Mouse (Mus musculus) gastrocnemius, adult 18-20 months (tissue): ENCODE data around the gene Umad1. TPM values are rescaled to one million over a fixed set of nuclear protein-coding genes. Genes with fewer than 3 reads are reported as not detected.

Experiments used
- DNase-seq: peaks from one replicate; pipeline ENCODE4 v3.0.0; 2021; ENCODE audit warnings: low spot score
- long read RNA-seq, 2 experiments: library from polyadenylated mRNA; stranded (forward); transcript quantifications; one replicate each; pipeline ENCODE4 v2.0.0; 2021
- total RNA-seq, 2 experiments: library from RNA; stranded (reverse); gene quantifications; 2 replicates each; pipeline ENCODE4 v1.2.3; 2021

Umad1 gene
- total RNA-seq = 10 to 100 TPM; 12.1 to 16.1 TPM
- long read RNA-seq, experiment 1, transcript Umad1-204 (4 exons, 2,025 nt) = major isoform, 15 of 16 reads
- long read RNA-seq, experiment 1, partial matches to known transcripts = 0 of 16 reads
- long read RNA-seq, experiment 1, other reads (novel, unspliced or antisense) = 1 of 16 reads
- long read RNA-seq, experiment 2, transcript Umad1-204 (4 exons, 2,025 nt) = major isoform, 15 of 18 reads
- long read RNA-seq, experiment 2, partial matches to known transcripts = 0 of 18 reads
- long read RNA-seq, experiment 2, other reads (novel, unspliced or antisense) = 1 of 18 reads

DNA sequence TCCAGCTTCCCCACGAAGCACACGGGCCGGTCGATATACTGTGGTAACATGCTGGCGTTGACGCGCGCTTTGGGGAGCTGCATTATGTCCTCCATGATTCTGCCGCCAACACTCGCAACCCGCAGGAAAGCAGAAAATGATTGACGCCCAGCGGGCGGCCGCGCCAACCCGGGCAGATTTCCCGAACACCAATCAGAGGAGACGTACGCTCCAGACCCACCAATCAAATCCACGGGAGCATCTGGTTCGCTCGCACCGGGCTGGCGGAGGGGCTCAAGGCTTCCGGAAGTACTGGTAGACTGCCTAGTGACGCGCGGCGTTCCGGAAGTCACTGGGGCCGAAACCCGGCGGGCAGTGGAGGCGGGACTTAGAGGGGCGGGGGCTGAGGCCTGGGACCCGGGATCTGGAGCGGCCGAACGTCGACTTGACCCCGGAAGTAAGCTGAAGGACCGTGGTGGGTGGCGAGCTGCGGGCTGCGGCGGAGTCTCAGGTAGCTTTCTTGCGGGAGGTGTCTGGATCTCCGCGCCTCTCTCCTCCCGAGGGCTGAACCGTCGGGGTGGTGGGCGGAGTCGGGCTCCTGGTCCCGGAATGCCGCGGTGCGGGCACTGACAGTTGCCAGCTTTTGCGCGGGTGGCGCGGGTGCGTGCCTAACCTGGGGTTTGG is at the start of gene Umad1, which contains the start of the genes Rpa3 and Gm45062:
Gene Umad1 (plus strand): TSS at position 285 of the 663 bp plus-strand sequence.
Gene Rpa3 (minus strand): TSS at position 170 of the 663 bp plus-strand sequence.
Gene Gm45062 (plus strand): TSS at position 447 of the 663 bp plus-strand sequence.
- DNase-seq = peak; percentile 98

DNA sequence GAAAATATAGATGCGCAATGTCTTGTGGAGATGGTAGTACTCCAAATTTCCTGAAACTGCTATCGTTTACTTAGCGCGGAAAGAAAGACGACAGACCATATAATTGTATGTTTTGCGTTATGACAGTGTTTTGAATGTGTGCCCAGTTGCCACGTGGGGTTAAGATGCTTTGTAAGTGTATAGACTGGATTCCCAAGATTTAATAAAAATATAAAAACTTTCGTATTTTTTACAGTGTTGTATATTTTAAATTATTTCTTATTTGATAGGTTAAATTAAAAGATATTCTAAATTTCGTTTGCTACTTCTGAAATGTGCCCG is 49.3 kb upstream of the Umad1 start:
- DNase-seq = no peak

DNA sequence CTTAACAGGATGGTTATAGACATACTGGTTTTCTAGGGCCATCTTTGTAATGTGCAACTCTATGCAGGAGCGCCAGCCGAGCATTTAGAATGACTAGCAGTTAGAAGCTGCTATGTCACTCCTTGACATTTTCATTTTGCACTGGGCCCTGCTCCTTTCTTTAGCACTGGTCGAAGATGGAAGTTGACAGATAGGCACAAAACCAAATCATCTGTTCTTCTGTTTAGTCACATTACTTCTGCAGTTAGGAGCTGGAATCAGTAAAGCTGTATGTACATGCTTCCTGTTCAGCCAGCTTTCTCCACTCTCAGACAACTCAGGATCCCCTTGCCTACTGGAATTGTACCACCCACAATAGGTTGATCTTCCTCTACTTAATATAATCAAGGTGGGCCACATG is 48.4 kb upstream of the Umad1 start:
- DNase-seq = no peak

DNA sequence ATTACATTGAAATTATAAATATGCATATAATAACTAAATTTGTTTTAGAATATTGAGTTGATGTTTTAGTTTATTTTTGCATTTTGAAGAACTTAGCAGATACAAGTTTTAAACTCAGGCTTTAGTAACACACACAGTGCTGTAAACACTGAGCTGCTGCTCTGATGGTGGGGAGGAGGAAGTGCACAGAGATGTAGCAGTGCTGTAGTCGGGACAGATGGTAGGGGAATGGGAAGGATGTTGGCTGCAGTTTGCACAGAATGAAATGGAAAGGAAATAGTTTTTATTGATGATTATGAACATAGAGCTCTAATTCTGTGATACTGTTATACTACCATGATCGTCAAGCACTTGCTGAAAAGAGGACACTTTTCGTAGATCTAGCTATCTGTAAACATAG is 32.1 kb upstream of the Umad1 start:
- no peak for DNase-seq

DNA sequence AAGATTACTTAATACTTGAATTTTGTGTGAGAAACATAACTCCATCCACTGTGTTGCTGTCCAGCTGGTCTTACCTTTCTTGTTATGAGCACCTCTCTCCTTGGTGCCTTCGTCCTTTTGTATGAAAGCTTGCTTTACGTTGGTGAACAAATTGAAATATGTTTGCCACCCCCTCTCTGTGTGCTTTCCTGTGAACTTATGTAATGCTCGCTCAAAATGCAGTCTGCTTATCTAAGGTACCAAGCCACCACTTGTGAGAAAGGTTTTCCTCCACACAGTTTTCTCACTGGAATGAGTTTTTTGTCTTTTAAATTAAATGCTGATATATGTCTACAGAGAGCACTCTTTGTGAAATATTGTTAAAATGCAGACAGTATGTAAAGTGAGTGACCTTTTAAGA is 30.5 kb upstream of the Umad1 start:
- no peak for DNase-seq

DNA sequence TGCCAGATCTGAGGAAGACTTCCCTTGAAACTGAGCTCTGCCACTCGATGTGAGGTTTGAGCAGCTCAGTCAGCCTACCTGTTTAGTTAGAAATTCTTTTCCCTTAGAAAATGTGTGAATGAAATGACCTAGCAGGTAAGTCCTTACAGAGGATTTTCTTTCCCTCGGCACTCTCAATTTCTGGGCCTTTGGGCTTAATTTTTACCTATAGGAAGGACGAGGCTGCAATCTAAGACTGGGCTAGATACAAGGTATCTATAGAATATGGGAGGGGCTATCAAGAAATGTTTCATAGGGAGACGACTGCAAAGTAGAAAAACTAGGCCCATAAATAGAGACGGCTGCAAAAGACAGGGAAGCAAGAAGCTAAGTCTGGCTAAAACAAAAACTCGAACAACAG is 772 bp upstream of the Umad1 start:
- DNase-seq = no peak

DNA sequence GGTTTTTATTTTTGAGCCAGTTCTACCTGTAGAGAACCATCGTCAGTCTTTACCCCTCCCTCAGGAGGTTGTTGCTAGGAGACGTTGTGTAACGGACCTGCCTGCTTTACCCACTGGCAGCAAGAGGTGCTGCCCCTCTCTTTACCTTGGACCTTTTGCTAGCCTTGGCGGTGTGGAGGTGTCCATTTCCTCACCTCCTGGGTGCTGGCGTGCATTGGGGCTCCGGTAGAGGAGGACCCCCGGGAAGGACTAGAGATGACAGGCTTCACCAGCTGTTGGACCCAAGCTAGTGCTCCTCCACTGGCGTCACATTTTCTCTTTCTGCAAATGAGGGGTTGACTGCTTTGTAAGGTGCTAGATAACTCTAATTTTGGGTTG is 568 bp downstream of the Umad1 start:
- peak; percentile 8 for DNase-seq

DNA sequence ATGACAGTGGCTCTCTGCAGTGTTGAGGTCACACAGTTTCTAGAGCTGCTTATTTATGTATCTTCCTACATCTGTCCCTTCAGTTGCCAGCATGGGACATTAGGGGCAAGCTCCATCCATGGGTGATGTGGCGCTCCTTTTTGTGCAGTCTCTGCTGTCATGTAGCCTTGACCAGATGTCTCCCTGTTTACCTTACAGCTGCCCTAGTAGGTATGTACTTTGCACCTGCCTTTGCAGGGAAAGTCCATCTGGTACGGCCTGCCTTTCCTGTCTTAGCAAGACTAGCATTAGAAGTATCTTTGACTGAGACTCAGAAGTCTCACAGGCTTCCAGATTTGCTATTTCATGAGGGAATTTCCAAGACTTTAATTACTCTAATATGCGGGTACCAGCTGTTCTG is 12.0 kb downstream of the Umad1 start:
- no peak for DNase-seq

DNA sequence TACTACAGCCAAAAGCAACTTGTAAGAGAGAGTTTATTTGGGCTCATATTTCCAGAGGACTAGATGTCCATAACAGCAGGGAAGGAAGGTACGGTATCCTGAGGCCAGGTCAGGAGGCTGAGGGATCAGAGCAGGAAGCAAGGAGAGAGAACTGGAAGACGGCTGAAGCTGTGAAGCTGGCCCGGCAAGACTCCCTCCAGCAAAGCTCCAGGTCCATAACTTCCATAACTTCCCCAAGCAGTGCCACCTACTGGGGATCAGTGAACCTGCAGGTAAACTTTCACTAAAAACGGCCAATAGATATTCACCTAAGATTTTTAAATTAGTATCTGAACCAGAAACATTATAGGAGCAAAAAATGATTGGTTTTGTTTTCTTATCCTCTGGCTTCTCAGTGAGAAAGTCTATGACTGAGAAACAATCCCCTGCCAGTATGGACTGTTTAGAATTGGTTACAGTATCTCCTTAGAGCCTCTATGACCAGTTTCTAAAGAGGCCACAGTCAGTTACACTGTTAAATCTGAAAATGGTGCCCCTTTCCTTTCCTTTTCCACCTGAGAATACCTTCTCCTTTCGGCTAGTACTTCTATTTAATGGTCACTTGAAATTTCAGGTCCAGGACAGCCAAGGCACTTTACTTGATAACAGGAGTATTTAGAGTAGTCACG is 15.4 kb downstream of the Umad1 start:
- DNase-seq = peak; percentile 49

DNA sequence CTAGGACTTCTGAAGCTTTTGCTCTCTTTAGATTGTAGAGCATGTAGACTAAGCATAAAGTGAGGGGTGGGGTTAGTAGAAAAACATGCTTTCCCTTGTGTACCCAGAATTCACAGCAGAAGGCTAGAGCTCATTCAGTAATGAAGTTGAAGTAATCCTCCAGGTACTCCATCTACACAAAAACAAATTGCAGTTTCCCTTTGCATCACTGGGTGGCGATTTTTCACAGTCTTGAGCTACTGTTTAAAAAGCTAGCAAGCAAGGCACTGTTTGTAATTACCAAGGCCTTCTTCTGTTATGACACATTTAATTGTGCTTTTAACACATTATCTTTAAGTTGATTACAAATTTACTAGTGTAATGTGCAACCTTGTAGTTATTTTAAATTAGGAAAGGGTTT is 16.0 kb downstream of the Umad1 start:
- DNase-seq = peak; percentile 78

DNA sequence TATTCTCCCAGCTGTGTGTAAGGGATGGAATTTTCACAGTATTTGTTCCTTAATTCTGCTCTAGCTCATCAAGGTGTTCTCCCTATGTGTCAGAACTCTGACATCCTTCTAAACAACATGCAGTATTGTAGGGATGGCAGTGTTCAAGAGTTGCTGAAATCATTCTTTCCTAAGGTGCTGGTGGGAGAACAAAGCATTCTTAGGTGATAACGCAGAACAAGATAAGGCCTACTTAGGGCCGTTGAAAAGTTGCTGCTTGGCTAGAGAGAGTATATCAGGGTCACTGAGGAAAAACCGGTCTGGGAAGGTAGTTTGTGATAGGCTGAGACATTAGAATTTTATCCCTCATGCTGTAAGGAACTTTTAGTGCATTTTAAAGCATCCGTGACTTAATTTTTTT is 17.3 kb downstream of the Umad1 start:
- DNase-seq = no peak

DNA sequence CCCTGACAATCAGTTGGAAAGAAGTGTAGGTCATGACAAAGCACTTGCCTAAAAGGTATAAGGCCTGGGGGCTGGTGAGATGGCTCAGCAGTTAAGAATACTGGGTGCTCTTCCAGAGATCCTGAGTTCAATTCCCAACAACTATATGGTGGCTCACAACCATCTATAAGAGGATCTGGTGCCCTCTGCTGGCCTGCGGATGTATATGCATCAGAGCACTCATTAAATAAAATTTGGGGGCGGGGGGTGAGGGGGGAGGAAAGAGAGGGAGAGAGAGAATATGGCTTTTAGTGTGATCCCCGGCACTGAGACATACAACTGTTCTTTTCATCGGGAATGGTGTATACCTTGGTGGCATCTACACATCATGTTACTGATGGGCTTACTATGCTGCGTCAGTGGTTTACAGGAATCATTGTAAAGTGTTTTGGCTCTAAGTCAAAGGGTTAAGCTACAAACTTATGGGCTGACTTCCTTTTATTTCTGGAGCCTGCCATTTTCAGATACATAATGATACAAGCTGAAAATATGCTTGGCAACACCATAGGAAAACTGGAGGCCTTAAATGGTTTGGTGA is 19.4 kb downstream of the Umad1 start:
- DNase-seq = no peak

DNA sequence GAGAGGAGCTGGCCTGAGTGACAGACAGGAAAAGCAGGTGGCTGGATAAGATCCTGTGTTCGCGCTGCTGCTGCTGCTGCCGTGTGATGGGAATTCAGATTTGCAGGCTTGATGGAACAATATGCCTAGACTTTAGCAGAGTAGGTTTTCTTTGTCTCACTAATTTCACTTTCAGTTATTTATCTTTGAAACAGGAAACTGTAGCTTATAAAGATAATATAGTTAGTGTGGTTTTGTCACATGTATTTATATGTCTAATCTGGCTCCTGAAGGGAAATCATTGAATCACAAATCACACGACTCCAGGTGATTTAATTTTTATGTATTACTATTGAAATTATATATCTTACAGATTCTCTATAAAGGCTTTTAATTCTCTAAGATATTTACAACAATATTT is 24.2 kb downstream of the Umad1 start:
- DNase-seq = no peak

DNA sequence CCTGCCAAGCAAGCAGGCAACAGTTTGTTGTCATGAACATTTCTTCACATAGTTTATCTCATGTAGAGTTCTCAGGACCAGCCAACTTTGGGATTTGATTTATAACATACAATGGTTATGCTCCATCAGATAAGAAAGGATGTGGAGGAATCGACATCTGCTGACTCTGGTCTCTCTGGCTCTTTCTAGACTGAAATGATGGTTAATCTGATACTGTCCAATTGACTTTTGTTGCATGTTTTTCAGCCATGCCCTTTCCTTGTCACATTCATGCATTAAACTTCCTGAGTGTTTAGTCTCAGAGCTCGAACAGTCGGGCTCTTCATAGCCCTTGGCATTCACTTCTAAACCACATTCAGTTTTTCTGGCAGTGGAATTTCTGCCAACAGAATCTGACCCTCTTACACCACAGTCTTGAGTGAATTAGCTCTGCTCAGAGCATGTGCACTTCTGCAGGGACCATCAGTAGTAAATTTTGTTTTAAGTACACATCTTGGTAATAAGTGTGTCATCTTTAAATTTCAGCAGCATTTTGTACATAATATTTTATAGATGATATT is 26.4 kb downstream of the Umad1 start:
- DNase-seq = no peak

DNA sequence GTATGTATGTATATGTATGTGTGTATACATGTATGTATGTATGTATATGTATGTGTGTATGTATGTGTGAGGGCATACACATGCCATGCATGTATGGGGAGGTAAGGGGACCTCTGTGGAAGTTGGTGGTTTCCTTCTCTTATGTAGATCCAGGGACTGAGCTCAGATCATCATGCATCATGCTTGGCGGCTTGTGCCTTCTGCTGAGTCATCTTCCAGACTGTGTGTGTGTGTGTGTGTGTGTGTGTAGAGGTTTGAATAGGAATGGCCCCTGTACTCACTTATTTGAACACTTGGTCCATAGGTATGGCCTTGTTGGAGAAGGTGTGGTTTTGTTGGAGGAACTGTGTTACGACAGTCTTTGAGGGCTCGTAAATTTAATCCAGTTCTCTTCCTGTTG is 27.1 kb downstream of the Umad1 start:
- no peak for DNase-seq

DNA sequence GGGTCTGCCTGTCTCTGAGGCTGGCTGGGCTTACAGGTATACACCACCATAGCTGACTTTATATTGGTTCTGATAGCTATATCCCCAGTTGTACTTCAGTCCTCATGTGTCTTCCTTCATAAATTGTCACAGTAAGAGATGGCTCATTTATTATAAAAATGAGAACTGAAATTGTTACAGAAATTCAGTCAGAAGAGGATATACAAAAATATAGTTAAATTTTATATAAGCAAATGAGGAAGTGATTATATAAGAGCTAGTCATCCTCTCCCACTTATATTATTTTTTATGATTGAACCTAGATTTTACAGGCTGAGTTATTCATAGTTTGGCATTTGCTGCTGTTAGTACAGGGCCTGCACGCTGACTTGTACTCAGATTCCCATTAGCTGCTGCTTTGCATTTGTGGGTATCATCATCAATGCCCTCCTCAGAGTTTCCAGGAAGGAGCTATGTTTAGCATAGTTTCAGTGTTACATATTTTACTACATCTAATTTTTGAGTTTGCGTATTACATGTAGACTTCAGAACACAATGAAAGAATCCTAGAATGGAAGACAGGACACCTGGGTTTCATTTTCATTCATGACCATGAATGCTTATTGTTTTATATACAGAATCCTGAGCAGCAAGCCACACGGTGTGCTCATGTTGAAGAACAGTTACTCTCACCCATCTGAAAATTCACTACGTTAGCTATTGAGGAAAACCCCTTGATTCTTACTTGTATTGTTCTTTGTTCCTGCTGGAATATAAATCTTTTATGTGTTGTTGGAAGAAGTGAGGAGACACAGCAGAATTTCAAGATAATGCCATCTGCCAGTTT is 29.9 kb downstream of the Umad1 start:
- no peak for DNase-seq

DNA sequence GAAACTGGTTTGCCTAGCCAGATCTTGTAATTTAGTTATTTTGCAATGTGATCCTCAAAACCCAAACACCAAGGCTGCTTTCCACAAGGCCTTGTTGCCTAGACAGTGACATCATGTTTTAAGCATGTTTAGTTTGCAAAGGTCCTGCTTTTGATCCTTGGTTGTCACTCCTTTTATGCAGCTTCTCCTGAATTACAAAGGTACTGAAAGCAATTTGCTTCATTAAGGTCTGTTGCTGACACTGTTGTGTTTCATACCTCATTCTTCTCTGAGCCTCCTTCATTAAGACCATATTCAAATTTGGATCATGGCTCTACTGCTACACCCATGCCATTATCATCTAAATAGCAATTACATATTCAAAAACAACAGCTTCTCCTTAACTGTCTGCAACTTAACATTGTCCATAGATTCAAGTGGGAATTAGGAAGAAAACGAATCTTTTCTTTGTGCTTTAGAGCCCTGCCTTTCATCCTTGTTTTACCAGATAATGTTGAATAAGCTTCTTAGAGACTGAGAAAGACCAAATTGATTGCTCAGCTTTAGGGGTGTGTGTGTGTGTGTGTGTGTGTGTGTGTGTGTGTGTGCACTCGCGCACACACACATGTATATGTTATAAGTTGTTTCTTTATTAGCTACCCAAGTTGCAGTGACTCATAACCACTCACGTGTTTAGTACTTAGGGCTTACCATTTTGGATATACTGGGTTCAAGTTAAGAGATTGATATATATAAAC is 35.1 kb downstream of the Umad1 start:
- no peak for DNase-seq

DNA sequence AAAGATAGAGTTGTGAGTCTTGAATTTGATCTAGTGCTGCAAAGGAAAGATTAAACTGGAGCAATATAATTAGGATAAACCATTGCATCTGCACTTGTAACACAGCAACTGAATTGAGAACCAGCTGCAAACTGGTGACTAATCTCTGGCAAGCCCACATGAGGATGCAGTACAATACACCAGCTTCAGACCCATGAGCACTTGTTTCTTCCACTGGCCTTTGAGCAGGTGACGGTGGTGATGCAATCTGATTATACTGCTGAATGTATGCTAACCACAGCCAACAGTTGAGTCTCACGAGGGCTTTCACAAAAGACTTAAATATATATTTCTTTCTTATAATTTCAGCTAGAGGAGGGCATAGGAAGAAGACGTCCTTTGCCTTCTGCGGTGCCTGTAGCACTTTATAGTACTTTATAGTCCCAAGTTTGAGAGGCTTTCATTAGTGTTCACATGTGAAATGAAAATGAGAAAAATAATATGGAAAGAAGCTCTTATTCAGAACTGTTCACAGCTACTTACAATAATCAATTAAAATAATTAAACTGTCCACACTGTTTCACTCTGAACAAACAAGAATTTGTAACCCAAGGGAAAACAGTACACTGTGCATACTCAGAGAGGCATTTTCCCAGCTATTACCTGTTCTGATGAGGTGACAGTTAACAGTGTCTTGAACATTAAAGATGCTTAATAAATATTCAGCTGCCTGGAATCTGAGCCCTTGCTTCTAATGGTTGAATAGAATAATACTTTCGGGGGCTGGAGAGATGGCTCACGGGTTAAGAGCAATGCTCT is 40.2 kb downstream of the Umad1 start:
- DNase-seq = no peak

DNA sequence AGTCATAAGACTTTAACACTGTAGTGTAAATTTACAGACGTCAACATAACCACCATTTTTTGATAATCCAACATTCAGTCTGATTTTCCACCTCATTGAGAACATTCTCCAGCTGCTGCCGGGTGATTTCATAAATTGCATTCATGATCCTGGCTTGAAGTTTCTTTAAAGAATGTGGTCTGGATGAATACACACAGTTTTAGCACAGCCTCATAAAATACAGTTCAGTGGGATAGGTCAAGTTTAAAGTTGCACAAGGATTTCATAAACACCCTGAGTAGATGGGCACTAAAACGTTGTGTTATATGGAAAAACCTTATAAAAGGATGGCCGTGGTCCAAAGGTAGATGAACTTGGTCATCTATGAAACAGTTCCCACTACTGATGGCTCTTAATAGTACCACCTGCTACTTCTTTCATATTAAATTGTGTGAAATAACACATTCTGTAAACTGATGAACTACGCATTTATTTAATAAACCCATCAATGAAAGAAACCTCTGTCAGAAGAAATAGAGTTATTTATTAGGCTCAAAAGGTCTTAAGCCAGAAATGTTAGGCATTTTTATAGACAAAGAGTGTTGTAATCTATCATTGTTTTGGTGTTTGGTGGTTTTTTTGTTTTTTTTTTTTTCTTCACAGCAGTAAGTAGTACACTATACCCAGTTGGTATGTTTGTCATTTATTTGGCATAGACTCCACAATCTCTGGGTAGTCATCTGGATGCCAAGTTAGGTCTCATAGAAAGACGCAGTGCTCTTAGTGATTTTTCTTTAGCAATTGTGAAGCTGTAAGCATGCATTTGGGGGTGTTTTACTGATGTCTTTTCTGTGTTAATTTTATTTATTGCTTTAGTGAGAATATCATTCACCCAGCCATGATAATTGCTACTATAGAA is 49.0 kb downstream of the Umad1 start:
- no peak for DNase-seq
